Mouse (Mus musculus) layer of hippocampus, adult 2 months (tissue): ENCODE data around the gene Dkk1. TPM values are rescaled to one million over a fixed set of nuclear protein-coding genes. Genes with fewer than 3 reads are reported as not detected.
"Not testable (repeated sequence)": the region's sequence is repeated elsewhere in the genome, so short reads cannot be mapped to it uniquely, and the experiment has no call there.

Experiments
- DNase-seq, 2 experiments: peaks; one replicate each; pipeline ENCODE4 v3.0.0; 2022; ENCODE audit warnings: low spot score in 2 of 2
- H3K27ac ChIP-seq: fragments of 200-600 bp; 2 replicates; pipeline ENCODE4 v1.8.1; 2022
- H3K4me3 ChIP-seq: fragments of 200-600 bp; 2 replicates; pipeline ENCODE4 v1.8.1; 2022; ENCODE audit warnings: mild to moderate bottlenecking
- CTCF ChIP-seq: fragments of 200-600 bp; conservative IDR thresholded peaks from 2 replicates; pipeline ENCODE4 v1.8.1; 2022; ENCODE audit warnings: antibody characterized with exemption, mild to moderate bottlenecking, moderate library complexity
- long read RNA-seq, 2 experiments: library from polyadenylated mRNA; stranded (forward); transcript quantifications; one replicate each; pipeline ENCODE4 v2.0.0; 2021; ENCODE audit warnings: borderline mapping rate in 2 of 2
- total RNA-seq, 2 experiments: library from RNA; stranded (reverse); gene quantifications; 2 replicates each; pipeline ENCODE4 v1.2.3; 2021

Gene Dkk1
- not detected for total RNA-seq
- long read RNA-seq, experiment 1 = 0 reads
- long read RNA-seq, experiment 2 = 0 reads

DNA sequence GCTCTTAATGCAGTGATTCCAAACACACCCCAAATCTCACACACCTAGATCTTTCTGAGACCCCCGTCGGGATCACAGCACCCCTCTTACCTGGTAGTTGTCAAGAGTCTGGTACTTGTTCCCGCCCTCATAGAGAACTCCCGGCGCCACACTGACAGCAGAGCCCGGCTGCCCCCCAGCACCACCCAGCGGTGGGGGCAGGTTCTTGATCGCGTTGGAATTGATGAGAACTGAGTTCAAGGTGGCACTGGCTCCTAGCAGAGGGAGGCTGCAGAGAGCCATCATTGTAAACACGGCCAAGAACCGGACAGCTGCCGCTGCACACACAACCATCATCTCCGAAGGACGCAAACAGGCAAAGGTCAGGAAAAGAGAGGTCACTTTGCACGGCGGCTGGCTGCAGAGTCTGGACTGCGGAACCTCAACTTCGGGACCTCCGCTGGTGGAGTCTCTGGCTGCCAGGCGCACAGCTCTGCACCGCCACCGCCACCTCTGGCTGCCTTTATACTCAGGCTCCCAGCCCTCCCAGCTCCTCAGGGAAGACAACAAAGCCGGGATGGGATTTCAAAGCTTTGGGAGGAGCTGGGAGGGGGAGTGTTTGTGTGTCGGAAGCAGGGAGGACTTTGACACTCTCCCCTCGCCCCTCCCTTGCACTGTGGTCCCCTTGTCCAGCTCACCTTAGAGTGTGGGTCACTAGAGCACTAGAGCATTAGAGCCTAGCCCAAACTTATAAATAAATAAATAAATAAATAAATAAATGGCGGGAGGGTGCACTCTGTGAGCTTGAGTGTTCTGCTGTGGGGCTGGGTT lies at the start of gene Dkk1:
Gene Dkk1 (minus strand): TSS at position 622 of the 810 bp plus-strand sequence.
- DNase-seq = no peak
- TF ChIP-seq CTCF = peak; percentile 50
- H3K4me3 ChIP-seq = peak within 1 kb of the TSS; percentile 6; the same call in 1 of the 2 replicates
- H3K27ac ChIP-seq = no peak within 1 kb of the TSS

DNA sequence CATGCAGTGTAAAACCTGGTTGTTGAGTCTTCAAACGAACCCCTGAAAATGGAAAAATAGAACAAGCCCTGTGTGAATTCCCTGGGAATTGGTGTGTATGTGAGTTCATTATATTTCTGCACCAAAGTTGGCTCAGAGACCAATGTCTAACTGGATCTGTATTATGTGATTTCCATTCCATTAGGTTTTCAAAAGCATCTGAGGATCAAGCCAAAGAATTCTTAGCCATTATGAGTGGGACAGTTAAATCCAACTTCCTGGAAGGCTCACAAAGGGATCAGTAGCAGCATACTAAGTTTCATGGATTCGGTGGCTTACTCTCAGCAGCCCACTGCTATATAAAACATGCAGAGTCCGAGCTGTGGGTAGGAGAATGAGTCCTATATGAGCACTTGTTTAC lies 36.9 kb upstream of the Dkk1 start:
- no peak for TF ChIP-seq CTCF
- no peak for DNase-seq
- no peak overlapping the region for H3K27ac ChIP-seq
- H3K4me3 ChIP-seq = no peak overlapping the region

DNA sequence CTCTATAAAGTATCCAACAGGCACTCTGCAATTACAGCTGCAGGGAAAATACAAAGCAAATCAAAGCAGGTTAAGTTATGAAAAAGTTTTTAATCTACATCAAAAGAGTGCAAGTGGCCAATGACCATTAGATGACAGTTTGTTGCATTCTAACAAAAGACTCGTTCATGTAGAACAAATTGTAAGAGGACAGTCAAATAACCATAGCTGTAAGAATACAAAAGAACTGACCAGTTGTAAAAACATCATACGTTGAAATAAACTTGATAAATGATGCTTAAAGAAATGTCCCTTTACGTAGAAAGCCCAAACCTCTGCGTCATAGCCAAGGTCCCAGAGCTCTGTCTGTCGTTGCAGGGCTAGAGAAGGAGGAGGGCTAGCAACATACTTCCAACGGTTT lies 15.1 kb upstream of the Dkk1 start:
- DNase-seq = no peak
- no peak for TF ChIP-seq CTCF
- Histone ChIP-seq H3K4me3 (no peak overlapping the region), H3K27ac (no peak overlapping the region)

DNA sequence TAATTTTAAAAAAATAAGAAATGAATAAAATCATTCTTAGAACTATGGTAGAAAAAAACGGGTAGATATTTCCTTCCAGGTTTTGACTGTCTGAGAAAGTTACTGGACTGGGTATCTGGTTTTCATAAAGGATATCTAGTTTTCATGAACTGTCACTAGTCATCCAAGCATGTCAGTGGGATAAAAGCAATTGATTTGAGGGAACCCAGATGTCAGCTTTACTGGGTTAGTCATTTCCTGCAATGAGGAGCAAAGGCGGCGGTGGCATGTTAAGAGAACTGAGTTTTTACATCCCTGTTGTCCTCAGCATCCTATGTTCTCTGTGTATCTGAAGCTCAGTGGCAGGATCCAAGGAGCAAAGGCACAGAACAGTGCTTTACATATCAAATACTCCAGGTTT lies 14.4 kb upstream of the Dkk1 start:
- no peak for TF ChIP-seq CTCF
- Histone ChIP-seq H3K27ac (no peak overlapping the region), H3K4me3 (no peak overlapping the region)
- no peak for DNase-seq

DNA sequence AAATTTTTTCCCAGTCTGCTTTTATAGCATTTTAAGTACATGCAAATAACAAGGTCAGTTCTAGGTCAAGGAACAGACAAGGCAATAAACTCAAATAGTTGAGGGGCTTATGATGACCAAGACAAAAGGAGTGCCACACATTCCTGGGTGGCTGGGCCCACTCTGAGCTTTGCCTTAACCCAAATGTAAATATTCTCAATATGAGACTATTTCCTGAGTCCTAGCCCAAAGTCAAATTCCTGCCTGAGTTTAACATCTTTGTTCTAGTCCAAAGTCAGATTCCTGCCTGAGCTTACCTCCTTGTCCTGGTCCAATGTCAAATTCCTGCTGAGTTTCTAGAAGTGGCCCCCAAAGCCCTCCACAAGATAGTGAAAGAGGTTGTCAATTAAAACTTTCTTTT lies 8.6 kb upstream of the Dkk1 start:
- DNase-seq = no peak
- Histone ChIP-seq H3K4me3 (no peak overlapping the region), H3K27ac (no peak overlapping the region)
- TF ChIP-seq CTCF = no peak

DNA sequence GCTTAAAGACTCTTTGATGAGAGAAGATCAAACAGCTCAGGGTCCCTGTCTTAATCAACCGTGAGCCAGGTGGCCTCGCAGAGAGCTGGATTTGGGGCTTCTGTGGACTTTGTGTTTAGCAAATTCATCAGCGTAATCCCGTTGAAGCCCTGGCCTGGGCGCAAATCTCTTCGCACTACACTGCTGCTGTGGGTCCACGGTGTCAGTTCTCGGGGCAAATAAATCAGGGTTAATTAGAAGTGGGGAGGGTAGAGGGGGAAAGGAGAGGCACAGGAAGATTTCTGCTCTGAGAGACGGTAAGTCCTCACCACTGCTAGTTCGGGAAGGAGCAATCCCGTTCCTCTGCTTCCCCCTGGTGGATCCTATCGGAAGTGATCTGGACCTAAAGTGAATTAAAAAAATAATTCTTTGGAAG lies 5.0 kb upstream of the Dkk1 start:
- H3K27ac ChIP-seq = no peak overlapping the region
- peak overlapping the region; percentile 39 for H3K4me3 ChIP-seq
- peak; percentile 35 to 82 for DNase-seq
- TF ChIP-seq CTCF = peak; percentile 89

DNA sequence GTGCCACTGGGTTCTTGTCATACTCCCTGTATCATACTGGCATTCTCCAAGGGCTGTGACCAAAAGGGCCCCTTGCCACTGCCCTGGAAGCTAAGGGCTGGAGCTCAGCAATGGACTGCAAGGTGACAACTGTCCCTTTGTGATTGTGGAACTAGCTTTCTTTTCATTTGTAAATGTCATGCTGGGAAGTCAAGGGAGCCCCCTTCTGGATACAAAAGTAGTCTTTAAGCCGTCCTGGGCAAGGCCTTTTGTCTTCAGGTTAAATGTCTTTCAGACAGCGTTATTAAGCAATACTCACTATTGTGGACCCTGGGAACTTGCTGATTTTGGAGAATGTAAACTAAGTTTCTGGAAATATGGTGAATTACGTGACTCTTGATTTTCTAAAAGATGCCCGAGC lies 4.3 kb upstream of the Dkk1 start:
- DNase-seq = no peak
- H3K4me3 ChIP-seq = no peak overlapping the region
- H3K27ac ChIP-seq = no peak overlapping the region
- no peak for TF ChIP-seq CTCF

DNA sequence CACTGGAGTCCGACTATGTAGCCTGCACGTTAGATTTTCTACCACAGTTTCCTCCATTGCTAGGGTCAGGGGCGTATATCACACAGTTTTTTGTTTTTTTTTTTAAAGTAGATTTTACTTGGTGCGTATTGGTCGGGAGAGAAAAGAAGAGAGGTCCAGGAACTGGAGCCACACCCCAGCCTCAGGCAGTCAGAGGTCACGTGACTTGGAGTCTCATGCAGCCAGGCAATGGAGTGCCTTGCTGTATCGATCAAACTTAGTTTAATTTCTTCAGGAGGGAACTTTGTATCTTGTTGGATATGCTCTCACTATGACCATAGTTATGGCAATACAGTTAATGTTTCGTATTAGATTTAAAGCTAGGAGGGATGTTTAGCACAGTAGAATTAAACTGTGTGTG lies 2.8 kb upstream of the Dkk1 start:
- no peak overlapping the region for H3K4me3 ChIP-seq

DNA sequence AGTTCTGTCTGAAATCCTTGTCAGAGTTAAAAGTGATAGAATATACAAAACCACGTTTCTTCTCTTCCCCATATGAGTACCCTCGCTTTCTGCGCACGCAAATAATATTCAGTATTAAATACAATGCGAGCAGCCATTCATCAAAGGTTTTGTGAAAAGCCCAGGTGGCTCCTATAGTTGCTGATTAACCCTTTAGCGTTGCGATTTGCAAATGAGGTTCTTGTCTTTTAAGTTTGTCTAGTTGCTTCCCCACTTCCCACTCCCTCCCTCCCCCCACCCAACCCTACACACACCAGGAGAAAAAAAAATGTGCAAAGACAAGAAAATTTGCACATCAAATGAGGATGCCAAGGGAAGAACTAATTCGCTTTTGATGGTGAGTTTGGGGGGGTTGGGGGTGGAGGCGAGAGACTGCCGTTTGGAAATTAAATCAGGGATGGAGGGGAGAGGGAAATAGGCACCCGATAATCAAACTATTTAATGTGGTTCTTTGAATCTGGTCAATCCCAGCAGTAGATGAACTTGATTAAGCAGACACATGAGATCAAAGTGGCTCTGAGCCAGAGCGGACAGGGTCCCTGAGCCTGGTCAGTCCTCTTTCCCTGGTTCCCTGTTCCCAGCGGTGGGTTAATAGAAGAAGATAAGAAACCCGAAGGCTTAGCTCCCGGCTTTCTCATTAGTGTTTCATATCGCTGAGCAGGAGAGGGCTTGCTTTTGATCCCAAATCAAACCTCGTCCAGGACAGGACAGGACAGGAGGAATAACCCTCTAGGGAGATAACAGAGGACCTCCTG lies 586 bp upstream of the Dkk1 start:
- Histone ChIP-seq H3K27ac (no peak overlapping the region), H3K4me3 (no peak overlapping the region)

More for the DNA sequence above, 2.8 kb upstream of the Dkk1 start:
- no peak overlapping the region for H3K27ac ChIP-seq
- TF ChIP-seq CTCF = no peak
- DNase-seq = no peak

DNA sequence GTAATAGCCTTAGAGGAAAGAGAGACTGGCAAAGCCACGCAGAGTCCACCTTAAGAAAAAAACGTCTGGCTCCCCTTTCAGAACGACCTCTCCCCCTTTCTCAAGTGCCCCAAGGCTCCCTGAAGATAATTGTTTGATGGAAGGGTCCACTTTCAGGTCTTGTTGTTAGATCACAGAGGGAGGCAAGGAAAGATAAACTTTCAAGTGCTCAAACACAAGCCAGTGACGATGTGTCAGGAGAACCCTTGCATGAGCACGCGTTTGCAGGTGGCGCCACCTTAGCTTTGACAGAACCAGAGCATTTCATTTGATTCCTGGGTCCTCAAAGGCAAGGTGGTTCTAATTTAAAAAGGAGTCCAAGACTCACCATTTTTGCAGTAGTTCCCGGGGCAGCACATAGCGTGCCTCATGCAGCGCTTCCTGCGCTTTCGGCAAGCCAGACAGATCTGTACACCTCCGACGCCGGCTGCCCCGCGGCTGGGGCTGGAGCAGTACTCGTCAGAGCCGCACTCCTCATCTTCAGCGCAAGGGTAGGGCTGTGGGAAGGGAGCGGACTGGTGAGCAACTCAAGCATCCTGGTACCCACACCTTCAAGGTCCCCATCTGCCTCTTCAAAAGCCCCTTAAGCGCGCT lies 938 bp downstream of the Dkk1 start:
- no peak for TF ChIP-seq CTCF
- no peak overlapping the region for H3K4me3 ChIP-seq
- DNase-seq = no peak
- no peak overlapping the region for H3K27ac ChIP-seq

More for the DNA sequence above, 586 bp upstream of the Dkk1 start:
- DNase-seq = no peak
- TF ChIP-seq CTCF = no peak

DNA sequence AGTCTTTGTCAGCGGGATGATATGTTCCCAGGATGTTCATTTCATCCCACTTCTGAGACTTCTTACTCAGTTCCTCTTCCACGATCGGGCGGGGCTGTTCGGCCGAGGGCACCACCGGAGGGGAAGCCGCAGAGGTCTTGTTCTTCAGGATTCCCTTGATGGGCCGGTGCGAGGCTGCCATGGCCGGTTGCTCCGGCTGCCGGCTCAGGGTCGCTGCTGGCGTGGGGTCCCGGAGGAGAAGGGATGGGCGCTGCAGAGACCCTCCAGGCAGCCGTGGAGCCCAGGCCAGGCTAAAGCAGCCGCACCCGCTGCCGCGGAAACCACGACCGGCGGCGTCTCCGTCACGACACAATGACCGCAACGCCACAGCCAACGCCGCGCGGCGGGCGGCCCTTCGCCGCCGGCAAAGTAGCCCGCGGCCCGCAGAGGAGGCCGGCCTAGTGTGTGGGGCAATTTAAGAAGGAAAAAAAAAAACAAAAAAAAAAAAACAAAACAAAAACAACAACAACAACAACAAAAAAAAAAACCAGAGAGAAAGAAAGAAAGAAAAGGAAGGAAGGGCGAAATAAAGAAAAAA lies 10.0 kb downstream of the Dkk1 start:
- peak overlapping the region; percentile 41; the same call in 1 of the 2 replicates for H3K4me3 ChIP-seq
- DNase-seq, H3K27ac ChIP-seq: not testable (repeated sequence)

DNA sequence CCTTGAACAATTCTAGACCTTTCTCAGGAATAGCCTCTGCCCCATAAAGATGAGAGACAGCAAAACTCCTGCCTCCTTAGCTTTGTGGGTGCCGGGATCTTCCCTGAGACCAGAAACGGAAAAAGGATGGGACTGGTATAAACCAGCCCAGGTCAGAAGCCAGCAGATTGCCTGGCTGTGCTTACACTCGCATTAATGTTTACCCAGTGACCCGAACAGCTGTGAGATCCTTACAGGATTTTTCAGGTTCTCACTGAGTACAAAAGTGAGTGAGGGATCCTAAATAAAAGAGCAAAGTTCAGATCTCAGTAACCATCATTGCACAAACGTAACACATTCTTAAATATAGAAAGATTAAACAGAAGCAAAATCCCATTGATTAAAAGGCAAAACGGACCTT lies 32.7 kb downstream of the Dkk1 start:
- TF ChIP-seq CTCF = no peak
- no peak overlapping the region for H3K27ac ChIP-seq
- no peak for DNase-seq
- no peak overlapping the region for H3K4me3 ChIP-seq

DNA sequence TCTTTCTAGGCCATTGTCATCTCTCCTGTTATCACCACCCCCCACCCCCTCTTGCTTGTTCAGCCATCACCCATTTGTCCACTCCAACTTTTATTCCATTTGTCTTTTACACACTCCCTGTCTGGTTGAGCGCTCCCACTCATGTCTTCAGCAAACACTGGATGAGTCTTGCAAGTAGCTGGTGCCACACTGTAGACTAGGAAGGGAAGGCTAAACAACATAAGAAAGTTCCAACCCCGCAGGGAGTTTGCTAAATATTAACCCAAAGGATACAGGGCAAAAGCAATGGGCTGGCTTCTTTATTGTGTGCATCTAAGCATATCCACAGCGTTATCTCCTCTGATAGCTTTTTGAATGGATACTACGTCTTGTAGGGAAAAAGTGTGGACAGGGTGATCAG lies 39.0 kb downstream of the Dkk1 start:
- Histone ChIP-seq H3K4me3 (no peak overlapping the region), H3K27ac (no peak overlapping the region)
- no peak for DNase-seq
- no peak for TF ChIP-seq CTCF
